Mouse (Mus musculus) urinary bladder, postnatal 14 days (tissue): ENCODE results near the gene Arhgap45.
A peak's percentile ranks its signal among the peaks of the same experiment; 100 is the strongest.

Source experiments
- DNase-seq: peaks from one replicate; pipeline ENCODE4 v3.0.0; 2021; ENCODE audit warnings: low spot score

Arhgap45 gene

DNA sequence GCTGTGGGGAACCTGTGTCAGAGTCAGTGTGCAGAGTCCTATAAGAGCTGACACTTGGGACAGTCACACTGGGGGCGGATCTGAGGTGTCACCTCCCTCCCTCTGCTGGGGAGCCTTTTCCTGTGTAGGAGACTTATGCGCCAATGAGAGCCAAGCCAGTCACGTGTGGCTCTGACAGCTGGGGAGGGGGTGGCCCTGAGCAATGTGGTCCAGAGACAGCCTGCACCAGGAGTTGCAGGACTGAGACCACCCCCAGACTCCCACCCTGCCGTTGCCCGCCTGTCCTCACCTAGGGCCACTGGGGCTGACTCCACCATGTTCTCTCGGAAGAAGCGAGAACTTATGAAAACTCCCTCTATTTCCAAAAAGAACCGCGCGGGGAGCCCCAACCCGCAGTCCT is at the start of gene Arhgap45:
TSS of gene Arhgap45 (plus strand) at position 143 of the 400 bp plus-strand sequence.
- no peak for DNase-seq

DNA sequence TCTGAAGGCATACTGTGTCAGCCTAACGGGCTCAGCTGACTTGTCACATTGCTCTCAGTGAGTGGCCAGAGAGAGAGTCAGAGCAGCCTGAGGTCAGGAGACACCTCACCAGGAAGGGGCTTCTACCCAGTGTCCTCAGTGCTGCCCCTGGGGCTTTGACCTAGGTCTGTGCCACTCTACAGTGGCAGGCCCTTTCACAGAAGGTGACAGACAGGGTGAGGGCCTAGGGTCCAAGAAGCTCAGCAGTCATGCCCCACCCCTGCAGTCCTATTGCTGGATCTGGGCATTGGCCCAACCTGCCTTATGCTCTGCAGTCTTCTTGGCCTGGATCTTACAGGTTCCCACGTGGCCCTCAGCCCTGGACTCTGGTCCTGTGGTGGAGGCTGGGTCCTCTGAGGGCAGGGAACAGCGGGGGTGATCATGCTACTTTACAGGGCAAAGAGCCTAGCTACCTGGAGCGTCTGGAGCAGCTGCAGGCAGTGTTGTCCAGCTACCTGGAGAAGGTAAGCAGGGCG is 49.5 kb upstream of the Arhgap45 start:
- DNase-seq, result no peak

DNA sequence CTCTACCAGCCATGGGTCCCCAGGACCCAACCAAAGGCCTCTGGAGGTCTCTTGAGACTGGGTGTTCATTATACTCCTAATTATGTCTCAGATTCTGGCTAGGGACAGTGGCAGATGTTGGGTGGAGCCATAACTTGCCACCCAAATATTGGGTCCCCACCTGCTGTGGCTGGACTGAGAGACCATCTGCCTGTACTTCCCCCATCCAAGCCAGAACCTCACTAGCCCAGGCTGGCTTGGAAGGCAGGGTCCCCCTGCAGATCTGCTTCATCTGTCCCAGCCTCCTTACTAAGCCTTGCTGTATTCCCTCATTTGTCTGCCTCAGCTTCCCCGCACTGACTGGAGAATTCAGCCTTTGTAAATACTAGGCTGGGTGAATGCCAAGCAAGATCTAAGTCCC is 48.3 kb upstream of the Arhgap45 start:
- DNase-seq, result no peak

DNA sequence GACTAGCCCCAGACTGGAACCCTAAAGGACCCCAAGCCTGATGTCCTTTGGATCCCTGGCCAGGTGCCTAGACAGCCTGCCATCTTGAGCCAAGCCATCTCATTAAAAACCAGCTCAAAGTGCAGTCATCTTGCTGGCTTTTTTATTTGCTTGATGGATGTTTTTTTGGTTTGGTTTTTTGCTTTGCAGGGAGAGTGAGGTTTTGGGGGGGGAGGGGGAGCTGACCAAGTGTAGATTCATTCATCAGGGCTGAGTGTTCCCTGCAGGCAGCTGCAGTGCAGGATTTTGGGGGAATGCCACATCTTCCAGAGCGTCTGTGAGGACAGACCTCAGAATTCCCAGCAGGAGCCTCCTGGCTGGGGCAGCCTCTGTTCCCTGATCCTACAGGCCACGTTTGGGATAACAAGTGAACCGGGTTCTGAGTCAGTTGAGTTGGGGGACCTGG is 47.3 kb upstream of the Arhgap45 start:
- no peak for DNase-seq

DNA sequence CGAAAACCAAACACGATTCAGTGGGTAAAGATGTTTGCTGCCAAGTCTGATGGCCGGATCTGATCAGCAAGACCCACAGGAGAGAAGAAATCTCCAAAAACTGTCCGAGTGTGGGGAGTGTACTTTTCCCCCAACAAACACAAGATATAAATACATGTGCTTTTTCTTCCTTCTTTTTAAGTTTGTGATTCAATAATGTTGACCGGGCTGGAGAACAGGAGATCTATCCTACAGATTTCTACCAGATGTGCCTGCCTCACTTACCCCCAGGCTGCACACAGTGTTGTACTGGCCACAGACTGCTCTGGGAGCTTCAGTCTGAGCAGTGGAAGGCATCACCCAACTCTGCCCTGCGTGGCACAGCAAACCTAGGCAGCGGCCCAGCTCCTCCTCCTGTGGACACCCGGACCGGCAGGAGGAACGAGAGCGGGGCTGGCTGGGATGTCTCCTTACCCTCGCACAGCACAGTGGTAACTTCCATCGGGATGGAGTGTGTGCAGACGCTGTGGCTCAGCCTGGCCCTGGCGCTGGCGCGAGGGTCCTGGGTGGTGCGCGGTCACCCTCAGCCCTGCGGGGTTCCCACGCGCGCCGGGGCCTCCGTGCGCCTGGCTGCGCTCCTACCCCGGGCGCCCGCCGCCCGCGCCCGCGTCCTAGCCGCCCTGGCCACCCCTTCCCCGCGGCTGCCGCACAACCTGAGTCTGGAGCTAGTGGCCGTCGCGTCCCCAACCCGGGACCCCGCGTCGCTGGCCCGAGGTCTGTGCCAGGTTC is 45.9 kb upstream of the Arhgap45 start, which contains the start of gene Grin3b:
TSS of gene Grin3b (plus strand) at position 301 of the 768 bp plus-strand sequence.
- no peak for DNase-seq

DNA sequence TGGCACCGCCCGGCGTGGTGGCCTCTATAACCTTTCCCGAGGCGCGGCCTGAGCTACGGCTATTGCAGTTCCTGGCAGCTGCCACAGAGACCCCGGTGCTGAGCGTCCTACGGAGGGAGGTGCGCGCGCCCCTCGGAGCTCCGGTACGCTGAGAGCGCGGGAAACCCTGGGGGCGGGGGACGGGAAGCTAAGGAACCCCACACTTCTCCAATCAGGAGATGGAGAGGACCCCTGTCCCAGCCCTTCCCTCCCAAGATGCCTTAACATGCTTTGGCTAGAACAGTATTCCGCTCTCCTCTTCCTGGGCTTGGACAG is 45.3 kb upstream of the Arhgap45 start:
- DNase-seq, result no peak

DNA sequence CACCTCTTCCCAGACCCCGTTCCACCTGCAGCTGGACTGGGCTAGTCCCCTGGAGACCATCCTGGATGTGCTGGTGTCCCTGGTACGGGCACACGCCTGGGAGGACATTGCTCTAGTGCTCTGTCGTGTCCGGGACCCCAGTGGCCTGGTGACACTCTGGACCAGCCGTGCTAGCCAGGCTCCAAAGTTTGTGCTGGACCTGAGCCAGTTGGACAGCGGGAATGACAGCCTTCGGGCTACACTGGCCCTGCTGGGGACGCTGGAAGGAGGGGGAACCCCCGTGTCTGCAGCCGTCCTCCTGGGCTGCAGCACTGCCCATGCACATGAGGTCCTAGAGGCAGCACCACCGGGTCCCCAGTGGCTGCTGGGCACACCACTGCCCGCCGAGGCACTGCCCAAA is 43.6 kb upstream of the Arhgap45 start:
- DNase-seq, result no peak

DNA sequence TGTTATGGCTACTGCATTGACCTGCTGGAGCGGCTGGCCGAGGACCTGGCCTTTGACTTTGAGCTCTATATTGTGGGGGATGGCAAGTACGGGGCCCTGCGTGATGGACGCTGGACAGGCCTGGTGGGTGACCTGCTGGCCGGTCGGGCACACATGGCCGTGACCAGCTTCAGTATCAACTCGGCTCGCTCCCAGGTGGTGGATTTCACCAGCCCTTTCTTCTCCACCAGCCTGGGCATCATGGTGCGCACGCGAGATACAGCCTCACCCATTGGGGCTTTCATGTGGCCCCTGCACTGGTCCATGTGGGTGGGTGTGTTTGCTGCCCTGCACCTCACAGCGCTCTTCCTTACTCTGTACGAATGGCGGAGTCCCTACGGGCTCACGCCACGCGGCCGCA is 42.4 kb upstream of the Arhgap45 start:
- DNase-seq, result no peak

DNA sequence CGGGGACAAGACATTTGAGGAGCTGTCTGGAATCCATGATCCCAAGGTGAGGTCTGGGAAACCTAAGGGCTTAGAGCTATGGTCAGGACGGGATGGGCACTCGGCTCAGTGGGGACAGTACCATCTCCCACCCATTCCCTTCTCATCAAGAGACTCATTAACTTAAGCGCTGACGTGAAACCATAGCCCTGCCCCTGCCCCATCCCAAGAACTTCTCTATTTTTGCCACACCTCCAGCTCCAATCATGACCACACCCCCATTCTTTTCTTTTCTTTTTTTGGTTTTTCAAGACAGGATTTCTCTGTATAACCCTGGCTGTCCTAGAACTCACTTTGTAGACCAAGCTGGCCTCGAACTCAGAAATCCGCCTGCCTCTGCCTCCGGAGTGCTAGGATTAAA is 41.8 kb upstream of the Arhgap45 start:
- DNase-seq, result no peak

DNA sequence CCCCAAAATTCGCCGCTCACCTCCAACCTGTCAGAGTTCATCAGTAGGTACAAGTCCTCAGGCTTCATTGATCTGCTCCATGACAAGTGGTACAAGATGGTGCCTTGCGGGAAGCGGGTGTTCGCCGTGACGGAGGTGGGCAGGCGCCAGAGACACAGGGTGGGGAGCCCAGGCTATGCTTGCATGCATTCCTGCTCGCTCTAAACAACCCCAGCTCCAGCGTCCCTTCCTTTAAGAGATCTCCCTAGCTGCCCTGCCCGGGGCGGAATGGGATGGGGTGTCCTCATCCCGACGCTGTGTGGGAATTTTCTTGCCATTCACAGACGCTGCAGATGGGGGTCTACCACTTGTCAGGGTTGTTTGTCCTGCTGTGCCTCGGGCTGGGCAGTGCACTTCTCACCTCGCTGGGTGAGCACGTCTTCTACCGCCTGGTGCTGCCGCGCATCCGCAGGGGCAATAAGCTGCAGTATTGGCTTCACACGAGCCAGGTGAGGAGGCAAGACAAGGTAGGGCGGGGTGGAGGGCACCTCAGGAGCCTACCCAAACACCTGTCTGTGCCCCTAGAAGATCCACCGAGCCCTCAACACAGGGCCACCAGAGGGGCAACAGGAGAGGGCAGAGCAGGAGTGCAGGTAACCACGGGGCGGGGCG is 40.3 kb upstream of the Arhgap45 start:
- DNase-seq, result no peak

DNA sequence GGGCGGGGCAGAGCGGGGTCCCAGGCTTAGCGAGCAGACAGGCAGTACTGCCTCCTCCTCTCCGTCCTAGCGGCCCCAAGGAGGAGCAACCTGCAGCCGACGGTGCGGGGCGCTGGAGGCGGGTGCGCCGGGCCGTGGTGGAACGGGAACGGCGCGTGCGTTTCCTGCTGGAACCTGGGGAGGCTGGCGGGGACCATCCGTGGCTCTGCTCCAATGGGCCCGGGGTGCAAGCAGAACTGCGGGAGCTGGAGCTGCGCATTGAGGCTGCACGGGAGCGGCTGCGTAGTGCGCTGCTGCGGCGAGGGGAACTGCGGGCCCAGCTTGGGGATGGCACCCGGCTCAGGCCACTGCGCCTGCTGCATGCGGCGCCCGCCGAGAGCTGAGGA is 39.7 kb upstream of the Arhgap45 start:
- DNase-seq, result no peak

DNA sequence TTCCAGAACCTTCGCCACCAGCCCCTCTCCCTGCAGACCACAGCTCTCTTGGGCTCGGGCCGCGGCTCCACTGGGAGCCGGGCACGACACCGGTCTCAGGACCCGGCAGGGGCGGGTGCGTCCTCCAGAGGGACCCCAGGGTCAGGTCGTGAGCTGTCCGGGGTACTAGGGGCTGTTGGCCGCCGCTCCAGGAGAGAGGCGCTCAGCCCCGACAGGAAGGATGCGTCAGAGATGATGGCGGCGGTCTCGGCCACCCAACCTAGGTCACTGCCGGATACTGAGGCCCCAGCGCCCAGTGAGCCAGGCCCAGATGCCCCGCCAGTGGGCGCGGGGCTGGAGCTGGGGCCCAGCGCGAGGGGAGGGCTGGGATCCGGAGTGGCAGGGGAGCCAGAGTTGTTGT is 39.1 kb upstream of the Arhgap45 start:
- DNase-seq, result no peak

DNA sequence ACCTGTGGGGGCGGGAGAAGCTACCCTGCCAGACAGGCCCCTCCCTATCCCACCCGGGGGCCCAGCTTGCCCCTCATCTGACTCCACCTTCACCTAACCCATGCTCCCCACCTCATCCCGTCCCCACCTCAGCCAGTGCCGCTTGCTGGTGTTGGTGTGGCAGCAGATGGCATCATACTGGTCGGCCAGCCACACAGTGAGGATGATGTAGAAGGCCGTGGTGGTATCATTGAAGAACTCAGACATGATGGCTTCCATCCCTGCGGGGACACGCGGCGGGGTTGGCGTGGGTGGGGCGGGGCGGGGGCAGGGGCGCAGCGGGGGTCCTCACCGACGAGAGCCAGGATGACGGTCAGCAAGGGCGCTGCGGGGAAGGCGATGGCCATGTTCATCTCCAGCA is 38.4 kb upstream of the Arhgap45 start:
- no peak for DNase-seq

DNA sequence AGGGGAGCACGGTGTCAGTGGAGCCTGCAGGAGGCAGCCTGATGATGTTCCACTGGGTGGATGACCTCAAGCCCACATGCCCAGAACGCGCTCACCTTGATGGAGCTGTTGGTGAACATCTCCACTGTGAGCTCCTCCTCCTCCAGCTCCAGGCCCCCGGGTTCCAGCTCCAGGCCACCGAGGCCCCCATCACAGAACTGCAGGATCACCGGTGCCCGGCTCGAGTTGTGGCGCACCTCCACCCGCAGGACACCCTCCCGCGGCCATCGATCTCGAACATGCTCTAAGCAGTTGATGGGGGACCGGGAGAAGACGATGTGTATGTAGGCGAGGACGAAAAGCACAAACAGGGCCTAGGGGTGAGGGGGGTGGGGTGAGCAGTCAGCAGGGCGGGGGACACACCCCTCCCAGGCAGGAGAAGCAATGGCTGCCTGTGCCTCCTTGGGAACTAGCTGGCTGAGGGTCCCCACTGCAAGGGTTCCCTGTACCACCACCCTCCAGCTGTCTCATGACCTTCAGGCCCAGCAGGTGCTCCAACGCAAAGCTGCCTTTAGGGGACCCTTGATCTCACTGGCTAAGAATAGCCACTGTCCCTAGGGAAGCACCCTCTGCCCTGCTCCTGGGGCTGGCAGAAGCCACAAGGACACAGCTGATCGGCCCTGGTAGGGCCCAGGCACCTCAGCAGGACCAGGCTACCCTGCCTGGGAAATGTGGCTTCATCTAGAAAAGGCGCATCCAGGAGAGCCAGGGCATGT is 36.9 kb upstream of the Arhgap45 start:
- DNase-seq, result no peak

DNA sequence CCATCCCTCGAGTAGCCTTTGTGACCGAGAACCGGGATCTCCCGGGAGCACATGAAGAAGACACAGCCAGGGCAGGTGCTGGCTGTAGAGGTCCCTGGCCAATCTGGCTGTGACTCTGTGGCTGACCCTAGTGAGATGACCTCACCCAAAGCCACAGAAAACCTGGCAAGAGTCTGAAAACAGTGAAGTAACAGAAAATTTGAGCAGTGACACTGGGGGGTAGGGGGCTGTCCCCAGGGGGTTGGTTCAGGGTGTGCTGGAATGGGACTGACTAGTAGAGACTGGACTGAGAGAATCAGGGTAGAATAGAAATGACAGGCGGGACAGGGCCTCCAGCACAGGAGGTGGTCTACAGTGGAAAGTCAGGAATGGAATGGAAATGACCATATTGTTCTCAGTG is 33.2 kb upstream of the Arhgap45 start:
- DNase-seq, result no peak

DNA sequence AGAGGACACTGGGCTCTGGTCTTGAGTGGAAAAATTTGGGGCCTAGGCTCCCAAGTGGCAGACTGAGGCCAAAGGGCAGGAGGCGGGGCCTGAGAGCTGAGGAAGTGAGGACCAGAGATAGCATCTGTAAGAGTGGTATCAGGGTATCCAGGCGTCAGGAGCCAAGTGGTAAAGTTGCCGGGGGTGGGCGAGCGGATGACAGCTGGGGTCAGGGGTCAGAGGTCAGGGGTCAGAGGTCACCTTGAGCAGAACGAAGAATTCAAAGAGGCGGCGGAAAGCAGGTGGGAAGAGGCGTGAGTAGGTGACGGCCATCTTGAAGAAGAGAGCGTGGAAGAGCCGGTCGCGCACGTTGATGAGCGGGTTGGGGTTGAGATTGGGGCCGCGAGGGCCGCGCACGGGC is 32.8 kb upstream of the Arhgap45 start:
- DNase-seq, result peak; percentile 52

DNA sequence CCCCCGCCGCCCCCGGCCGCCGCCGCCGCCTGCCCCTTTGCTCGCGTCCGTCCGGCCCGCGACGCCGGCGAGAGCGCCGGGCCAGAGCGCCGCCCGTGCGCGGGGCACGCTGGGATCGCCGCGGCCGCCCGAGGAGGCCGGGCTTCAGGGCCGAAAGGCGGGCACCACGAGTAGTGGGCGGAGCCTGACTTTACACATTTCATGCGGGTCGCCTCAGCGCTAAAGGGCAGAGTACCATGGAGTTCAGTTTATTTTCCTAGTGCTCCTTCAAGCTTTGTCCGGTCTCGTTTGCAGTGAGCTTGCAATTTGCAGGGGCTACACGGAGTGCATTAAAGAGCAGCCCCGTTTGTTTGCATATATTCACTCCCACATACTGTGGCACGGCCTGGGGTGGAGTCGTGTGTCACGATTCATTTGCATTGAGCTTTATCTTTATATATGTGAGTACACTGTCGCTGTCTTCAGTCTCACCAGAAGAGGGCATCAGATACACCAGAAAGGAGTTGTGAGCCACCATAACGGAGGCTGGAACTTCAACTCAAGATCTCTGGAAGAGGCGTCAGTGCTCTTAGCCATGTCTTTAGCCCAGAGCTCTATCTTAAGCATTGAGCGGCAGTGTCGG is 32.1 kb upstream of the Arhgap45 start, which contains the start of gene Tmem259:
TSS of gene Tmem259 (minus strand) at position 136 of the 622 bp plus-strand sequence.
- DNase-seq, result peak; percentile 87

DNA sequence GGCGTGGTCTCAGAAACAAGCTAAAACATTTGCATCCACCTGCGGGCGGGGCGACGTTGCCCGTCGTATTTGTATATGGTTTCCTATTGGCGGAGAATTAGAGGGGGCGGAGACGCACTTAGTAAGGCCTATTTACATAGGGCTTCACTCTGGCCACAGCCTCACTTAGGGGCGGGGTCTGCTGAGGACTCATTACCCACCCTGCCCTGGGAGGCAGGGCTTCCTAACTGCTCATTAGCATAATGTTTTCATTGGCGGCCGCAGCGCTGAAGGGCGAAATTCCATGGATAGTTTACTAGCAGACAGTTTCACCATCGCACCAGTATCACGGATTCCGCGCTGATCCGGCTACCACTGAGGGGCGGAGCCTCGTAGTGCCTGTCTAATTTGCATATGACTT is 31.6 kb upstream of the Arhgap45 start:
- peak; percentile 96 for DNase-seq

DNA sequence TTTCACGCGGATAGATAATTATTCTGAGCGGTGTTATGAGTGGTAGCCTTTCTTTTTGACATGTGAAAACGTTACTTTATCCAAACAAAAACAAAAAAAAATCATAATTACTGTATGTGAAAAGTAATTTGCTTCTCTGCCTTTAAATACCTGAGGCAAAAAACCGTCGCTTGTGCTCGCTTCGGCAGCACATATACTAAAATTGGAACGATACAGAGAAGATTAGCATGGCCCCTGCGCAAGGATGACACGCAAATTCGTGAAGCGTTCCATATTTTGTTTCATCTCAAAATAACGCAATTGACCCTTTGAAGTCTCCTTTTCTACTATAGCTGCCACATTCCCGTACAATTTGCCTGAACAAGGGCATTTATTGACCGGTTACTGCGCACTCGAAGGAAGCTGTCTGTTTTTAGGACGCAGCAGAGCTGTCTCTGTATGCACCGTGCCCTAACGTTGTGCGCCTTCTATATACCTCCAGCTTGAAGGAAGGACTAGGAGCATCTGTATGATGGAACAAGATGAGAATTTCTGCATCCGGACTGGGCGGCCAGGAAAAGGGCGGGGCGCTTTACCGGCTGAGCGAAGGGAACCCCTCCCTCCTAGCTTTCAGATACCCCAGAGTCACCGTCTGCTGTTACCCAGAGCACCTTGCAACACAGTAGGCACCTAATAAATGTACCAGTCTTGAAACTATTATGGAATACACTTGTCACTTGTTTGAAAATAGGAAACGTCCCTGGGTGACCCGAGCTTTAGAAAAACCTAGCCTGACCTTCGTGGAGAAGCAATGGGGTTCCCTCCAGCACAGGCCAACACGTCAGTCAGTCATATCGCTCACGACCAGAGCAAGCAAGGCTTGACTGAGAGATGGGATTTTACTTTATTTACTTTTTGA is 30.9 kb upstream of the Arhgap45 start:
- DNase-seq, result peak; percentile 65

DNA sequence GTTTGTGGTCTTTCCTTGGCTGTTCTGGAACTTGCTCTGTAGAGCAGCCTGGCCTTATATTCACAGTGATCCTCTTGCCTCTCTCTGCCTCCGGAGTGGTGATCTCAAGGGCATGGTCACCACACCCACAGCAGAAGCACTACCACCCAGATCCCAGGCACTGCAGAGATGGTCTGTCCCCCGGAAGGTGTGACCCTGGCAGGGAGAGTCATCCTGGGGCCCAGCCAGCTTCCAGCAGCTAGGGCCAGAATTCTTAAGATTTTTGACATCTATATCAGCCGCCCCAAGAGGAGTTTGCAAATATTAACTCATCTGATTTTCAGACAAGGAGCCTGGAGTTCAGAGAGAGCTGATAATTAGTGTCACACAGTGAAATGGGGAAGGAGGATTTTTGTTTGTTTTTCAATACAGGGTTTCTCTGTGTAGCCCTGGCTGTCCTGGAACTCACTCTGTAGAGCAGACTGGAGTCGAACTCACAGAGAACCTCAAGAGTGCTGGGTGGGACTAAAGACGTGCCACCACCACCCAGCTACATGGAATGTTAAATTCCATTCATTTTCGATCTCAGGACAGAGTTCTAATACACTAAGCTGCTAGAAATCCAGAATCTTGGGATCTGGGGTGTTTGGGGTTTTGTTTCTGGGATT is 30.1 kb upstream of the Arhgap45 start:
- peak; percentile 55 for DNase-seq

DNA sequence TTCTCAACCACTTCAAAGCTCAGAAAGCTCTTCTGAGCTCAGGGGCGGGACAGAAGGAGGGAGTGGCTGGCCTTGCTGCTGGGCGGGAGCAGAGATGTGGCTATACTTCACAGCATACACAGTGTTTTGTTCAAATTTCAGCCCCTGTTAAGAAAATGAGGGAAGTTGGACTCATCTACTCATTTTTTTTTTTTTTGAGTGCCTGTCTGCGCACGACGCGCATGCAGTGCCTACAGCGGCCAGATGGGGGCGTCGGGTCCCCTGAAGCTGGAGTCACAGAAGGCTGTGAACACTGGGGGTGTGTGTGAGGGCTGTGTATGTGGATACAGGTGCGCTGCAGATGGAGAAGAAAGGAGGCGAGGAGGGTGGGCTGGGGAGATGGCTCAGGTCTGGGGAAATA is 29.5 kb upstream of the Arhgap45 start:
- peak; percentile 89 for DNase-seq
